Mouse (Mus musculus) thymus, adult 2 months (tissue): ENCODE results near the gene Tacc3.

Experiments used
- CTCF ChIP-seq: fragments of 200-500 bp; IDR thresholded peaks from 2 replicates; pipeline ENCODE4 v1.5.1; 2012; ENCODE audit warnings: mild to moderate bottlenecking, control low read depth, low read length, moderate library complexity, borderline replicate concordance; ENCODE audit not compliant: control insufficient read depth, poor library complexity, insufficient read depth; ENCODE audit errors: extremely low read depth
- POLR2A ChIP-seq: fragments of 200-500 bp; IDR thresholded peaks from 2 replicates; pipeline ENCODE4 v1.6.1; 2012; ENCODE audit warnings: mild to moderate bottlenecking, low read length, control low read depth, moderate library complexity; ENCODE audit not compliant: control insufficient read depth, poor library complexity, insufficient read depth; ENCODE audit errors: extremely low read depth

DNA sequence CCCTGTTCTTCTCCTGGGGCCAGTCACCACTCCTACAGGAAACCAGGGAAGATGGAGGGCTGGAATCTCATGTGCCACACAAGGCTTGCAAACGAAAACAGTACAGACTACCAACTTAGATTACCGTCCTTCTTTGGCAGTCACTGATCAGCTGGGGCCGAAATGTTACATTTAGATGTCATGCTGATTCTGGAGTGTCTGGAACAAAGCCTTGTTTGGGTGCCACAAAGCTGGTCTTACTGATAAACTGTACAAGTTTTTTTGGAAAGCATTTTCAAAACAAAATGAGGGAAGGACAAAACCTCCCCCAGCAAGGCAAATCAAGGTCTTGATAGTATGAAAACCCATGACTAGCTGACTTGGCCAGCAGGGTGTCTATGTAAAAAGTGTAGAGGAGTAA is 34.2 kb upstream of the Tacc3 start:
- TF ChIP-seq CTCF (no peak), POLR2A (no peak)
